Mouse (Mus musculus) intestine, embryonic 16.5 days (tissue): ENCODE measurements around the gene Rps2. TPM values are rescaled to one million over a fixed set of nuclear protein-coding genes. Genes with fewer than 3 reads are reported as not detected.
"Not testable (repeated sequence)": the region's sequence is repeated elsewhere in the genome, so short reads cannot be mapped to it uniquely, and the experiment has no call there.

Source experiments
- ATAC-seq: fragments of 200-750 bp; cut with Nextera tagmentation; 2 replicates; pipeline ENCODE4 v1.8.0; 2017; ENCODE audit warnings: moderate TSS enrichment, moderate library complexity
- H3K27ac ChIP-seq: fragments of 300-500 bp; sonication (generic); 2 replicates; pipeline ENCODE4 v1.5.1; 2014; ENCODE audit warnings: mild to moderate bottlenecking, low read length
- H3K27me3 ChIP-seq: fragments of 300-500 bp; sonication (generic); replicated peaks from 2 replicates; pipeline ENCODE4 v1.6.1; 2014; ENCODE audit warnings: low read length, control low read depth, mixed read lengths; ENCODE audit not compliant: control insufficient read depth, insufficient read depth
- H3K36me3 ChIP-seq: fragments of 300-500 bp; sonication (generic); 2 replicates; pipeline ENCODE4 v1.6.1; 2014; ENCODE audit warnings: low read length, control low read depth; ENCODE audit not compliant: control insufficient read depth, insufficient read depth
- H3K4me1 ChIP-seq: fragments of 300-500 bp; sonication (generic); 2 replicates; pipeline ENCODE4 v1.6.1; 2014; ENCODE audit warnings: low read length, control low read depth, mixed read lengths; ENCODE audit not compliant: control insufficient read depth, insufficient read depth
- H3K4me2 ChIP-seq: fragments of 300-500 bp; sonication (generic); 2 replicates; pipeline ENCODE4 v1.6.1; 2014; ENCODE audit warnings: low read depth, low read length, control low read depth
- H3K4me3 ChIP-seq: fragments of 300-500 bp; sonication (generic); 2 replicates; pipeline ENCODE4 v1.5.1; 2014; ENCODE audit warnings: mild to moderate bottlenecking, low read length
- H3K9ac ChIP-seq: fragments of 300-500 bp; sonication (generic); 2 replicates; pipeline ENCODE4 v1.6.1; 2014; ENCODE audit warnings: low read depth, low read length
- H3K9me3 ChIP-seq: fragments of 300-500 bp; sonication (generic); 2 replicates; pipeline ENCODE4 v1.6.1; 2016; ENCODE audit warnings: low read length, control low read depth; ENCODE audit not compliant: control insufficient read depth
- WGBS: fragments of 180-500 bp; shearing (Covaris S2); extraction: QIAGEN DNeasy Blood & Tissue Kit; methylation state at CpG from one replicate; pipeline ENCODE4 v1.1.7; 2014; 5-methylcytosine and 5-hydroxymethylcytosine counted together
- polyA plus RNA-seq: library from polyadenylated mRNA; unstranded; fragments of >200 nt; fragmentation: Nextera tagmentation; extraction: Ambion mirVana; gene quantifications from 2 replicates; pipeline ENCODE4 v1.2.1, GENCODE M21; 2015

Rps2 gene
- polyA plus RNA-seq, 1 experiment from 2014 or later: 1,515 TPM

GRCm38 (mm10) chr17:24716166-24716682, 1.7 kb upstream of the Rps2 start:
- no peak overlapping the region for H3K27ac ChIP-seq

DNA sequence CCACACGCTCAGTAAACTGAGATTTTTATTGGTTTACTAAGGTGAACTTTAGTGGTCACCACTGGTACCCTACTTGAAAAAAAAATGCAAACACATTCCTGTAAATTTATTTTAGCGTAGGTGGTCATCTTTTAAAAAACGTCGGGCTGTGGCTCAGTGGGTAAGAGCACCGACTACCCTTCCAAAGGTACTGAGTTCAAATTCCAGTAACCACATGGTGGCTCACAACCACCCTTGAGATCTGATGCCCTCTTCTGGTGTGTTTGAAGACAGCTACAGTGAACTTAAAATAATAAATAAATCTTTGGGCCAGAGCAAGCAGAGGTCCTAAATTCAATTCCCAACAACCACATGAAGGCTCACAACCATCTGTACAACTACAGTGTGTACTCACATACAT, 1.0 kb downstream of the Rps2 start:
- ATAC-seq, H3K9me3 ChIP-seq, H3K36me3 ChIP-seq, H3K27ac ChIP-seq, H3K27me3 ChIP-seq: not testable (repeated sequence)
- peak overlapping the region; percentile 57 for H3K4me2 ChIP-seq
- 59% methylated on average over 5 of the region's 5 CpGs for WGBS
- H3K4me3 ChIP-seq: peak overlapping the region; percentile 89
- peaks cover 19% of the 10 kb centered on the region for H3K4me1 ChIP-seq
- H3K9ac ChIP-seq: peak overlapping the region; percentile 96

More at GRCm38 (mm10) chr17:24716166-24716682, 1.7 kb upstream of the Rps2 start:
- H3K9ac ChIP-seq: no peak overlapping the region
- H3K9me3 ChIP-seq: no peaks in the 10 kb centered on the region
- H3K36me3 ChIP-seq: no peaks in the 10 kb centered on the region
- H3K4me2 ChIP-seq: no peak overlapping the region
- peaks cover 5% of the 10 kb centered on the region; the same call in 1 of the 2 replicates for H3K4me1 ChIP-seq
- 98% methylated on average over 15 of the region's 15 CpGs for WGBS
- ATAC-seq: no peak
- no peaks in the 10 kb centered on the region for H3K27me3 ChIP-seq
- H3K4me3 ChIP-seq: no peak overlapping the region

DNA sequence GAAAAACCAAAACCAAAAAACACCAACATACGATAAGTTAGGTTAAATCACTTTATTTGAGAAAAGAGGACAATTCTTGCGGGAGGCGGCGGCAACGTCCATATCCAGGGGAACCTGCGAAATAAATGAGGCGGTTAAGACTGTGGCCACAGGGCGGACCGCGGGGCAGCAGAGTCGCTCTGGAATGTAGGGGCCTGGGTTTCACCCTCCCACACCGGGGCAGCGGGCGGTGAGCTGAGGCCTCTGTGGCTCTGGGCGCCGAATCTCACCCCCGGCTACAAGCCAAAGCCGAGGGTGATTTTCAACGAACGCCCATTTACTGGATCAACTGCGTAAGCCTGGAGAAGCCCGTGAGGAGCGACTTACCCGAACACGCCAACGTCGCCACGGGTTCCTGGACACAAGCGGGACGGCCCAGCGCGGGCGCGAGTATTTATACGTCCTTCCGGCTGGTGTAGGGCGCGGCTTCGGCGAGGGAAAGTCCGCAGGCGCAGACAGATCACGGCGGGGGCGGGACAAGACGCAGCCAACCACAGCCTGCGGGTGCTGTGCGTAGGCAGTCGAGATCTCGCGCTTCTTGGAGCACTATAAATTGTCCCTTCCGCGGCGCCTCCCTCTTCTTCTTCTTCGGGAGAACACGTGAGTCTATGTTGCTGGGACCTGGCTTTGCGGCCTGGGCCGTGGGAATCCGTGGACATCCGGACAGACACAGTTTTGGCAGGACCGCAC, 1.7 kb downstream of the Rps2 start:
- under 1% methylated on average over 61 of the region's 61 CpGs for WGBS
- peaks cover 7% of the 10 kb centered on the region for H3K36me3 ChIP-seq
- peak overlapping the region; percentile 96 for H3K9ac ChIP-seq
- peaks cover 19% of the 10 kb centered on the region for H3K4me1 ChIP-seq
- peak; percentile 96 for ATAC-seq
- H3K4me2 ChIP-seq: peak overlapping the region; percentile 58
- no peaks in the 10 kb centered on the region for H3K27me3 ChIP-seq
- H3K4me3 ChIP-seq: peak overlapping the region; percentile 89
- H3K27ac ChIP-seq: peak overlapping the region; percentile 81
- no peaks in the 10 kb centered on the region for H3K9me3 ChIP-seq

- Histone ChIP-seq H3K9ac (peak overlapping the region; percentile 69), H3K27ac (0 out of 2 replicates have a peak overlapping the region, but pooled peaks have one; percentile 80), H3K4me3 (peak overlapping the region; percentile 89), H3K4me1 (peaks cover 19% of the 10 kb centered on the region), H3K4me2 (peak overlapping the region; percentile 58)
- H3K36me3 ChIP-seq, H3K27me3 ChIP-seq, H3K9me3 ChIP-seq, ATAC-seq: not testable (repeated sequence)
- 0% methylated on average over 11 of the region's 11 CpGs for WGBS
These were observed 2.7 kb downstream of the Rps2 start for GRCm38 (mm10) chr17:24720616-24721015.

- not testable (repeated sequence) for ATAC-seq, H3K27ac ChIP-seq, H3K36me3 ChIP-seq, H3K9me3 ChIP-seq, H3K27me3 ChIP-seq
- peak overlapping the region; percentile 69 for H3K9ac ChIP-seq
- WGBS: 49% methylated on average over 7 of the region's 7 CpGs
- H3K4me1 ChIP-seq: peaks cover 19% of the 10 kb centered on the region
- H3K4me2 ChIP-seq: peak overlapping the region; percentile 58
- H3K4me3 ChIP-seq: peak overlapping the region; percentile 89
These were observed 3.6 kb downstream of the Rps2 start for GRCm38 (mm10) chr17:24721383-24721955.

DNA sequence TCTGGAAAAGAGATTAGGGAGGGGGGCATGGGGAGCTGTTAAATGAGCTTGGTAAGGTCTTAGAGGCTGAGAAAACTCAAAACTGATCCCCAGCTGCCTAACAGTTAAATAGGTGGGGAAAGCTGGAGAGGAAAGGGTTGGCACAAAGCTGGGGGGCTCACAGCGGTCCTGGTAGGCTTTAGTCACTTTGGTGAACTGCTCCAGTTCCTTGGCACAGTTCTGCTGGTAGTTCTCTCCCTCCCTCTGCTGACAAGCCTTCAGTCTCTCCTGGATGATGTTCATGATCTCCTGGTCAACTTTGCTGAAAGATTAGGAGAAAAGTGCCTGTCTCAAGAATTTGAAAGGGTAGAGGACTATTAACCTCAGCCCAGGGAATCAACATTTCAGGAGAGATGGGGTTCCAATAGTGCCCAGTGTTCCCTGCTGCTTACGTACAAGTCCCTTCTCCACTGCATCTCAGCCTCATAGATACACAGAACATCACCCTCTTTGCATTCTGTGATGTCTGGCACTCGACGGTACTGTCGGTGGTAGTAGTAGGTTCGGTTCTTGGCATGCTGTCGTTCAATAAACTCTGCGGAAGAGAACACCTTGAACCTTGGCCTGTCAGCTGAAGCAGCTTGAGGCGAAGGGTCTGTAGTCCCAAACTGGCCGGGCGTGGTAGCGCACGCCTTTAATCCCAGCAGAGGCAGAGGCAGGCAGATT, 4.5 kb downstream of the Rps2 start:
- Histone ChIP-seq H3K4me2 (peak overlapping the region; percentile 58), H3K4me1 (peaks cover 19% of the 10 kb centered on the region), H3K4me3 (peak overlapping the region; percentile 89), H3K27me3 (no peaks in the 10 kb centered on the region), H3K9me3 (no peaks in the 10 kb centered on the region), H3K9ac (peak overlapping the region; percentile 60), H3K27ac (peak overlapping the region; percentile 23; the same call in 1 of the 2 replicates), H3K36me3 (peaks cover 7% of the 10 kb centered on the region)
- ATAC-seq: no peak
- 33% methylated on average over 13 of the region's 13 CpGs for WGBS

- H3K27ac ChIP-seq: peak overlapping the region; percentile 90
- ATAC-seq: no peak
- H3K9me3 ChIP-seq: no peaks in the 10 kb centered on the region
- peak overlapping the region; percentile 58 for H3K4me2 ChIP-seq
- H3K4me1 ChIP-seq: peaks cover 19% of the 10 kb centered on the region
- no peaks in the 10 kb centered on the region for H3K27me3 ChIP-seq
- H3K36me3 ChIP-seq: peaks cover 7% of the 10 kb centered on the region
- peak overlapping the region; percentile 89 for H3K9ac ChIP-seq
- peak overlapping the region; percentile 89 for H3K4me3 ChIP-seq
- 2% methylated on average over 12 of the region's 12 CpGs for WGBS
These were observed 5.4 kb downstream of the Rps2 start for GRCm38 (mm10) chr17:24723122-24723880.

- 1% methylated on average over 15 of the region's 15 CpGs for WGBS
- Histone ChIP-seq H3K9ac (peak overlapping the region; percentile 89), H3K9me3 (no peaks in the 10 kb centered on the region), H3K4me1 (peaks cover 16% of the 10 kb centered on the region), H3K4me2 (peak overlapping the region; percentile 58), H3K4me3 (peak overlapping the region; percentile 89), H3K36me3 (peaks cover 7% of the 10 kb centered on the region), H3K27ac (peak overlapping the region; percentile 90), H3K27me3 (no peaks in the 10 kb centered on the region)
- peak; percentile 16; the same call in 1 of the 2 replicates for ATAC-seq
These were observed 5.9 kb downstream of the Rps2 start for GRCm38 (mm10) chr17:24723881-24724180.

DNA sequence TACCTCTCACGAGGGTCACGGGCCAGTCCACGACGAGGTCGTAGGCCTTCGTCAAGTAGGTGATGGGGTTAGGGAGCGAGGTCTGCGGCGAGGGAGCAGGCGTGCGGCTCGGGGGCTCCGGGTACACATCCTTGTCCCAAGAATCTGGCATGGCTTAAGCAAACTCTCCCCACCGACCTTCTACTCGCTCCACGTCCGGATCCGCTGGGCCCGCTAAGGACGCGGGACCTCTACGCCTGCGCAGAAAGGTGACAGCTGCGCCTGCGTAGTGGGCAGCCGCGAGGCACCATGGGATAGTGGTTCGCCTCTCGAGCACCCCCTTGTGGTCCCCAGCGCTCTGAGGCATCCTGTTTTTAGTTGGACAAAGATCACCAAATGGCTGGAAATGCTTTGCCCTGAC, 6.3 kb downstream of the Rps2 start, which contains the start of gene Ndufb10:
Gene Ndufb10, minus strand, starts transcription at position 295 of the 400 bp plus-strand sequence.
- 0% methylated on average over 30 of the region's 30 CpGs for WGBS
- Histone ChIP-seq H3K9ac (peak within 1 kb of the TSS; percentile 89), H3K27me3 (no peaks in the 10 kb centered on the region), H3K27ac (peak within 1 kb of the TSS; percentile 90), H3K4me1 (peaks cover 14% of the 10 kb centered on the region), H3K9me3 (no peaks in the 10 kb centered on the region), H3K4me2 (peak within 1 kb of the TSS; percentile 58), H3K36me3 (peaks cover 7% of the 10 kb centered on the region), H3K4me3 (peak within 1 kb of the TSS; percentile 89)
- ATAC-seq: peak; percentile 74
